Mouse (Mus musculus) liver, adult 2 months (tissue): ENCODE measurements around the gene Dhx37.

ENCODE experiments used
- CTCF ChIP-seq: fragments of 200-500 bp; IDR thresholded peaks from 2 replicates; pipeline ENCODE4 v1.5.1; 2011; ENCODE audit warnings: low read depth, low read length, control low read depth
- POLR2A ChIP-seq: fragments of 200-500 bp; IDR thresholded peaks from 2 replicates; pipeline ENCODE4 v1.6.1; 2011; ENCODE audit warnings: low read length, control low read depth; ENCODE audit not compliant: insufficient read depth; ENCODE audit errors: extremely low read depth

DNA sequence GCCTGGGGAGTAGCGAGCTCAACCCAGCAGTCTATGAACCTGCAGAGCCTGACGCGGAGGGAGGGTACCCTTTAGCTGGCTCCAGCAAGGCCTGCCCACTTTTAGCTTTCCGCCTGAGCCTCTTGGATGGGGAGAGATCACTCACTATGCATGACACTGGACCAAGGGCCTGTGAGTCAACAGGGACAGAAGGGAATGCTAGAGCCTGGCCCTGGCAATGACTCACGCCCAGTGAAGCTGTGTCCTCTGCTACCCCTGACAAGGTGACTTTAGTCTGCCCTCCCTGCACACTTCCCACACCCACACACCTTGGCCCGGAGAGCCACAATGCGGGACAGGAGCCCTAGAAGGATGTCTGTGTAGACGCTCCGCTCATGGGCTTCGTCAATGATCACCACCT lies 7.6 kb downstream of the Dhx37 start:
- TF ChIP-seq POLR2A (no peak), CTCF (no peak)
